Comparison of ENCODE assay signal across 8 mouse cellular contexts in genomic region chr9:105617274-105617673, GRCm38 (mm10). TPM values are rescaled to one million over a fixed set of nuclear protein-coding genes. Genes with fewer than 3 reads are reported as not detected.
A peak's percentile ranks its signal among the peaks of the same experiment; 100 is the strongest.
DNase-seq lines count a peak whose midpoint lies in the region; ATAC-seq and TF ChIP-seq lines count a peak whose summit lies in the region.
"Not testable (repeated sequence)": the region's sequence is repeated elsewhere in the genome, so short reads cannot be mapped to it uniquely, and the experiment has no call there.

No protein-coding gene starts in this region.

- not testable (repeated sequence) for H3K27ac ChIP-seq in heart, postnatal 0 days (ENCODE audit: low read depth); limb, embryonic 11.5 days (replicated peaks; ENCODE audit: low read depth, low read length); midbrain, embryonic 14.5 days (replicated peaks; ENCODE audit: low read depth, low read length)

- not testable (repeated sequence) for TF ChIP-seq EP300 in heart, postnatal 0 days (IDR thresholded peaks at IDR 0.05; ENCODE audit: low read depth)

- H3K9me3 ChIP-seq in heart, postnatal 0 days (replicated peaks; ENCODE audit: control insufficient read depth, low read length); limb, embryonic 11.5 days (ENCODE audit: control insufficient read depth, low read length); midbrain, embryonic 14.5 days (ENCODE audit: control insufficient read depth, low read length): not testable (repeated sequence)

- not testable (repeated sequence) for ATAC-seq in heart, postnatal 0 days (ENCODE audit: insufficient read depth, low read depth); limb, embryonic 11.5 days (ENCODE audit: insufficient number of reproducible peaks, low FRiP score, low TSS enrichment, low read depth); midbrain, embryonic 14.5 days (ENCODE audit: low FRiP score, low TSS enrichment)

- H3K4me3 ChIP-seq in heart, postnatal 0 days (ENCODE audit: low read depth, low read length); limb, embryonic 11.5 days (ENCODE audit: low read depth, low read length); midbrain, embryonic 14.5 days (replicated peaks; ENCODE audit: low read depth, low read length): not testable (repeated sequence)

- H3K27me3 ChIP-seq in heart, postnatal 0 days (ENCODE audit: control insufficient read depth, insufficient read depth, low read length); limb, embryonic 11.5 days (ENCODE audit: control insufficient read depth, insufficient read depth, low read length); midbrain, embryonic 14.5 days (ENCODE audit: control insufficient read depth, insufficient read depth, low read length): not testable (repeated sequence)

- H3K4me1 ChIP-seq in heart, postnatal 0 days (ENCODE audit: control insufficient read depth, insufficient read depth); limb, embryonic 11.5 days (ENCODE audit: control insufficient read depth, insufficient read depth, low read length); midbrain, embryonic 14.5 days (ENCODE audit: control insufficient read depth, insufficient read depth, low read length): not testable (repeated sequence)

- DNase-seq in NIH3T3 (ENCODE audit: low read depth), result peak; percentile 82
- DNase-seq in cerebellum, adult 11-12 months, result peak; percentile 23
- peak; percentile 22 for DNase-seq in fibroblast of lung, adult 2 months (ENCODE audit: low read depth)
- peak; percentile 34 for DNase-seq in heart, postnatal 0 days (ENCODE audit: low spot score)
- DNase-seq in kidney, postnatal 25 days, result peak; percentile 61 to 73
- DNase-seq in limb, embryonic 11.5 days (ENCODE audit: low spot score), result peak; percentile 73
- DNase-seq in midbrain, embryonic 14.5 days, result peak; percentile 85
- peak; percentile 79 for DNase-seq in testis, postnatal 10 days (ENCODE audit: low spot score)

- not testable (repeated sequence) for H3K4me2 ChIP-seq in heart, postnatal 0 days (ENCODE audit: low read depth, low read length); limb, embryonic 11.5 days (ENCODE audit: low read depth, severe bottlenecking); midbrain, embryonic 14.5 days (ENCODE audit: low read length)

- H3K36me3 ChIP-seq in heart, postnatal 0 days (replicated peaks; ENCODE audit: control insufficient read depth, insufficient read depth, low read length); limb, embryonic 11.5 days (ENCODE audit: control insufficient read depth, insufficient read depth, low read length); midbrain, embryonic 14.5 days (ENCODE audit: control insufficient read depth, insufficient read depth, low read length): not testable (repeated sequence)

- not testable (repeated sequence) for H3K9ac ChIP-seq in heart, postnatal 0 days (replicated peaks; ENCODE audit: low read depth, low read length); limb, embryonic 11.5 days (ENCODE audit: low read length); midbrain, embryonic 14.5 days (replicated peaks; ENCODE audit: low read length)

- peak; percentile 86 for TF ChIP-seq CTCF in heart, postnatal 0 days (IDR thresholded peaks at IDR 0.05; ENCODE audit: low read depth)

RNA-seq across cellular contexts. Expression of gene Pik3r4, which starts 25.5 kb away (rescaled TPM):
- total RNA-seq in heart, postnatal 0 days (2014; rRNA removed; ENCODE audit: low replicate concordance), result 20.4 and 45.3 TPM in 2 replicates
- polyA plus RNA-seq in heart, postnatal 0 days (2015; fragmentation: Nextera tagmentation; extraction: Ambion mirVana), result 10.2 TPM in 2 replicates
- polyA plus RNA-seq in limb, embryonic 11.5 days (2014; fragmentation: Nextera tagmentation; extraction: Ambion mirVana), result 28.4 and 29.6 TPM in 2 replicates
- polyA plus RNA-seq in midbrain, embryonic 14.5 days (2014; fragmentation: Nextera tagmentation; extraction: Ambion mirVana), result 15.6 and 20.9 TPM in 2 replicates

Comparison
In these comparisons a context has a peak if more than half of its experiments do, and no peak if none do; other contexts are left out.
1. DNase-seq: peak in every context shown above with its lines; median percentile 85 in midbrain, embryonic 14.5 days; 82 in NIH3T3; 79 in testis, postnatal 10 days; 73 in limb, embryonic 11.5 days; 67 in kidney, postnatal 25 days; 34 in heart, postnatal 0 days; 23 in cerebellum, adult 11-12 months; 22 in fibroblast of lung, adult 2 months.